Mouse (Mus musculus) limb, embryonic 11.5 days (tissue): ENCODE data around the gene Synpo2l. TPM values are rescaled to one million over a fixed set of nuclear protein-coding genes. Genes with fewer than 3 reads are reported as not detected.

ENCODE experiments used
- ATAC-seq: fragments of 200-750 bp; cut with Nextera tagmentation; 2 replicates; pipeline ENCODE4 v1.8.0; 2017; ENCODE audit warnings: low read depth; ENCODE audit not compliant: insufficient number of reproducible peaks, low FRiP score, low TSS enrichment
- DNase-seq: peaks from one replicate; pipeline ENCODE4 v3.0.0-alpha.2; 2015; ENCODE audit warnings: low spot score
- H3K27ac ChIP-seq: fragments of 300-500 bp; sonication (generic); replicated peaks from 2 replicates; pipeline ENCODE4 v1.5.1; 2014; ENCODE audit warnings: low read depth, mild to moderate bottlenecking, low read length
- H3K27me3 ChIP-seq: fragments of 300-500 bp; sonication (generic); 2 replicates; pipeline ENCODE4 v1.6.1; 2014; ENCODE audit warnings: mild to moderate bottlenecking, low read length, mixed read lengths; ENCODE audit not compliant: control insufficient read depth, insufficient read depth
- H3K36me3 ChIP-seq: fragments of 300-500 bp; sonication (generic); 2 replicates; pipeline ENCODE4 v1.6.1; 2014; ENCODE audit warnings: mild to moderate bottlenecking, low read length, moderate library complexity, mixed read lengths; ENCODE audit not compliant: control insufficient read depth, insufficient read depth
- H3K4me1 ChIP-seq: fragments of 300-500 bp; sonication (generic); 2 replicates; pipeline ENCODE4 v1.6.1; 2014; ENCODE audit warnings: low read length, mixed read lengths; ENCODE audit not compliant: control insufficient read depth, insufficient read depth
- H3K4me2 ChIP-seq: fragments of 300-500 bp; sonication (generic); 2 replicates; pipeline ENCODE4 v1.6.1; 2014; ENCODE audit warnings: low read depth, mild to moderate bottlenecking, moderate library complexity; ENCODE audit not compliant: severe bottlenecking
- H3K4me3 ChIP-seq: fragments of 300-500 bp; sonication (generic); 2 replicates; pipeline ENCODE4 v1.5.1; 2014; ENCODE audit warnings: low read depth, low read length
- H3K9ac ChIP-seq: fragments of 300-500 bp; sonication (generic); 2 replicates; pipeline ENCODE4 v1.6.1; 2014; ENCODE audit warnings: mild to moderate bottlenecking, low read length
- H3K9me3 ChIP-seq: fragments of 300-500 bp; sonication (generic); 2 replicates; pipeline ENCODE4 v1.6.1; 2016; ENCODE audit warnings: low read length; ENCODE audit not compliant: control insufficient read depth
- WGBS: fragments of 180-500 bp; shearing (Covaris S2); extraction: QIAGEN DNeasy Blood & Tissue Kit; methylation state at CpG from one replicate; pipeline ENCODE4 v1.1.7; 2014; 5-methylcytosine and 5-hydroxymethylcytosine counted together
- polyA plus RNA-seq: library from polyadenylated mRNA; unstranded; fragments of >200 nt; fragmentation: Nextera tagmentation; extraction: Ambion mirVana; gene quantifications from 2 replicates; pipeline ENCODE4 v1.2.1, GENCODE M21; 2014

The Synpo2l gene
- polyA plus RNA-seq, 1 experiment from 2014 or later, result 4.8 TPM

DNA sequence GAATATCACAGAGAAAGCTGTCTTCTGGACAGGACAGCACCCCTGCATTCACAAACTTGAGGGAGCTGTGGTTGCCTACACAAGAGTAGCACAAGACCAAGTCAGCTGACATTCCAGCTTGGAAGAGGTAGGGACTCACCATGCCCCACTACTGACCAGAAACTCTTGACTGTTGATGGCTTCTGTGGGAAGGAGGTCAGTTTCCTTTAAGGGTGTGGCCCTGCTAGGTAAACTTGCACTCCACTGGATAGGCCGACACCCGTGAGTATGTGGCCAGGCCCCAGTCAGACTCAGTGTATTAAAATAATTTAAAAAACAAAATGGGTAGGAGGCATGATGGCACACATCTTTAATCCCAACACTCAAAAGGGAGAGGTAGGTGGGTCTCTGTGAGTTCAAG is 32.6 kb downstream of the Synpo2l start:
- ATAC-seq (no peak), DNase-seq (no peak)
- no peak overlapping the region for H3K9ac ChIP-seq
- H3K9me3 ChIP-seq, result no peaks in the 10 kb centered on the region
- no peaks in the 10 kb centered on the region for H3K27me3 ChIP-seq
- no peak overlapping the region for H3K4me2 ChIP-seq
- no peak overlapping the region for H3K4me3 ChIP-seq
- peaks cover 3% of the 10 kb centered on the region; the same call in 1 of the 2 replicates for H3K4me1 ChIP-seq
- no peak overlapping the region for H3K27ac ChIP-seq
- 95% methylated on average over 2 of the region's 2 CpGs for WGBS
- no peaks in the 10 kb centered on the region for H3K36me3 ChIP-seq

DNA sequence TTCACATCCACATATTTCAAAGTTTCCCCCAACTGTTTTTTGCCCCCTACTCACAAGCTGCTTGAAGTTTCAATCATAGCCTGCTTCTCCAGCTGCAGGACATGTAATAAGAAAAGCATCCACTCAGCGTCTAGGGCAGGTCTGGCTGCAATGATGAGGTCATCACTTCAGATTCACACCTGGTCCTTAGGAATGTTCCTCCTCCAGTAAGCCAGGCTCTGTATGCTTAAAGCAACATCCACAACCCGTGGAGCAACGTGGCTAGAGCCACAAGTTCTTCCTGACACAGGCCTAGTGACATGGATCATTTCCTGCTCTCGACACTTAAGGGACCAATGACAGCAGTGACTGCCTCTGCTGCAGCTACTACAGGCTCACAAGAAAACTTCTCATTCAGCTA is 36.9 kb downstream of the Synpo2l start:
- H3K4me1 ChIP-seq, result no peaks in the 10 kb centered on the region
- H3K4me3 ChIP-seq, result no peak overlapping the region
- WGBS, result 56% methylated on average over 4 of the region's 4 CpGs
- no peak overlapping the region for H3K9ac ChIP-seq
- H3K36me3 ChIP-seq, result no peaks in the 10 kb centered on the region
- DNase-seq (no peak), ATAC-seq (no peak)
- no peak overlapping the region for H3K4me2 ChIP-seq
- H3K9me3 ChIP-seq, result no peaks in the 10 kb centered on the region
- H3K27me3 ChIP-seq, result no peaks in the 10 kb centered on the region
- H3K27ac ChIP-seq, result no peak overlapping the region

DNA sequence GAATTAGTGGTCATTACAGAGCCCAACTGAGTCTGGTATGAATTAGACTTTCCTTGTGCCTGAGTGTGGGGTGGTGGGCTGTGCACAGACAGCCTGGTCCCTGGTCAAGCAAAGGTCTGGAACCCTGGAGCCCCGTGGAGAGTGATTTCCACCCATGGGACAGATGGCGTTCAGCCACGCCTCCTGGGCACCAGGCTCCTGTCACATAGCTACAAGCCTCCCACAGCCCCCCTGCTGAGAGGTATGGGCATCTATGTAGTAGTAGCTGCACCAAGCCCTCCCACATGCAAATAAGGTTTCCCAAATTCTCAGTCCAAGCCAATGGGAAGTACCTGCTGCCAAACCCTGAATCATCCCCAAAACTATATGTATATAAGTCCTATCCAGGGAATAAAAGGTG is 41.2 kb downstream of the Synpo2l start:
- H3K27me3 ChIP-seq, result no peaks in the 10 kb centered on the region

DNA sequence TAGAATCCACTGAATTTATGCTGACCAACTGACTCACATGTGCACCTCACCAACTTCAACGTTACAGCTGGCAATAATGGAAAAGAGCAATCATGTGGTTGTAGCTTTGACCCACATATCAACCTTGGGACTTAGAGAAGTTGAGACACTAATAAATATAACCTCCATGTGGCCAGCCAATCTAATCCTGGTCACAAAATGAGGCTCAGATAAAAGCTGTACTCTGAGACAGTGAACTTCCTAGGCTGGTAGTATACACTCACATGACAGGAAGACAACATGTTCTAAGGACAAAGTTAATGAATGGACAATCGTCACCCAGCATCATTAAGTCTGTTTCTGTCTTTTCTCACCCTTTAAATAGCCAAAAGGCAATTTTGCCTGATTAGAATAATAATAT is 41.7 kb downstream of the Synpo2l start:
- DNase-seq (no peak), ATAC-seq (no peak)
- no peak overlapping the region for H3K4me2 ChIP-seq
- H3K27ac ChIP-seq, result no peak overlapping the region
- H3K9ac ChIP-seq, result no peak overlapping the region
- 70% methylated on average over 2 of the region's 2 CpGs for WGBS
- no peaks in the 10 kb centered on the region for H3K27me3 ChIP-seq
- H3K36me3 ChIP-seq, result no peaks in the 10 kb centered on the region
- H3K4me1 ChIP-seq, result no peaks in the 10 kb centered on the region
- H3K9me3 ChIP-seq, result no peaks in the 10 kb centered on the region
- H3K4me3 ChIP-seq, result no peak overlapping the region

More for the DNA sequence above, 41.2 kb downstream of the Synpo2l start:
- Histone ChIP-seq H3K4me2 (no peak overlapping the region), H3K9ac (no peak overlapping the region), H3K36me3 (no peaks in the 10 kb centered on the region), H3K4me1 (no peaks in the 10 kb centered on the region), H3K27ac (no peak overlapping the region), H3K4me3 (no peak overlapping the region), H3K9me3 (no peaks in the 10 kb centered on the region)
- no peak for ATAC-seq
- no peak for DNase-seq
- 55% methylated on average over 3 of the region's 3 CpGs for WGBS

DNA sequence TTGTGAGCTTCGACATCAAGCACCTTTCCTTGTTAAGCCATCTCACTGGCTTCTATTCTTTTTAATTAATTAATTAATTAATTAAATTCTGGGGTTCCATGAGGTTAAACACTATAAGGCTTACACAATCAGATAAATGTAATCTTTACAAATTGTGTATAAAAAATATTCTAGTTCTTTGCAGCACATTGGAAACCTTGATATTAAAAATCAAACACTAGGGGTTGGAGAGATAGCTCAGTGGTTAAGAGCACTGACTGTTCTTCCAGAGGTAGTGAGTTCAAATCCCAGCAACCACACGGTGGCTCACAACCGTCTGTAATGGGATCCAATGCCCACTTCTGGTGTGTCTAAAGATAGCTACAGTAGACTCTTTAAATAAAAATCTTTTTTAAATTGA is 45.2 kb downstream of the Synpo2l start:
- WGBS, result 96% methylated on average over 3 of the region's 3 CpGs
- no peaks in the 10 kb centered on the region for H3K27me3 ChIP-seq

DNA sequence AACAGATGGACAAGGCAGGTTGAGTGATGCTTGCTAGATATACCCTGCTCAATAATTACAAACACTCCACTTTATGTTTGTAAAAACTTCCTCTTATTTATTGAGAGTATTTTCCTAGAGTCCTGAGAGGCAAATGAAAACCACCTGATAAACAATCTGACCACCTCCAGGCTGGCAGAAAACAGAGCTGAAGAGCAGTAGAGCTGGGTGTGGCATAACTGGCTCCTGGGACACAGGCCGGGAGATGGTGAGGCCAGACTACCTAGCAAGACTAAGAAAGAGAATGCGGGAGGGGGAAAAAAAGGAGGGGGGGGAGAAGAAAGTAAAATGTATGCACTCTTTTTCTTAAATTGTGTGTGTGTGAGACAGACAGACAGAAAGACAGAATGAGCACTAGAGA is 45.7 kb downstream of the Synpo2l start:
- ATAC-seq (no peak), DNase-seq (no peak)
- no peak overlapping the region for H3K9ac ChIP-seq
- no peak overlapping the region for H3K27ac ChIP-seq
- no peaks in the 10 kb centered on the region for H3K4me1 ChIP-seq
- H3K4me2 ChIP-seq, result no peak overlapping the region
- WGBS, result 91% methylated on average over 2 of the region's 2 CpGs
- no peaks in the 10 kb centered on the region for H3K9me3 ChIP-seq
- H3K4me3 ChIP-seq, result no peak overlapping the region
- H3K27me3 ChIP-seq, result no peaks in the 10 kb centered on the region
- H3K36me3 ChIP-seq, result no peaks in the 10 kb centered on the region

More for the DNA sequence above, 45.2 kb downstream of the Synpo2l start:
- Histone ChIP-seq H3K4me3 (no peak overlapping the region), H3K4me2 (no peak overlapping the region), H3K36me3 (no peaks in the 10 kb centered on the region), H3K9me3 (no peaks in the 10 kb centered on the region), H3K27ac (no peak overlapping the region), H3K4me1 (no peaks in the 10 kb centered on the region), H3K9ac (no peak overlapping the region)
- DNase-seq, result no peak
- ATAC-seq, result no peak

DNA sequence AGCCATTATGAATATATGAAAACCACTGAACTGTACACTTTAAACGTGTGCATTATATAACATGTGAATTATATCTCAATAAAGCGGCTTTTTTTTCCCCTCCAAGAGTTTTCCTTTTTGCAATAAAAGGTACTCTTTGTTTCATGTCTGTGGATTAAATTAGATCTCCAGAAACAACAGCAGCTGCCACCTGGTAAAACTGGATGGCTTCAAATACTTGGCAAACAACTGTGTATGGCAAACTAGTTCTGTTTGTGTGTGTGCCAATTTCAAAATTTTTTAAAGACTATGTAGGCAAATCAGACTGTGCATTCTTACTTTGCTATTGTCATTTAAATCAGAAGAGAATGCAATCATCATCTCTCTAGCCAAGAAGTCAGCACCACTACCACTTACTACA is 46.3 kb downstream of the Synpo2l start:
- ATAC-seq, result no peak
- Histone ChIP-seq H3K4me2 (no peak overlapping the region), H3K9me3 (no peaks in the 10 kb centered on the region), H3K4me1 (no peaks in the 10 kb centered on the region), H3K27me3 (no peaks in the 10 kb centered on the region), H3K27ac (no peak overlapping the region), H3K36me3 (no peaks in the 10 kb centered on the region), H3K4me3 (no peak overlapping the region), H3K9ac (no peak overlapping the region)
- DNase-seq, result no peak
- WGBS, result 83% methylated on average over 2 of the region's 2 CpGs

DNA sequence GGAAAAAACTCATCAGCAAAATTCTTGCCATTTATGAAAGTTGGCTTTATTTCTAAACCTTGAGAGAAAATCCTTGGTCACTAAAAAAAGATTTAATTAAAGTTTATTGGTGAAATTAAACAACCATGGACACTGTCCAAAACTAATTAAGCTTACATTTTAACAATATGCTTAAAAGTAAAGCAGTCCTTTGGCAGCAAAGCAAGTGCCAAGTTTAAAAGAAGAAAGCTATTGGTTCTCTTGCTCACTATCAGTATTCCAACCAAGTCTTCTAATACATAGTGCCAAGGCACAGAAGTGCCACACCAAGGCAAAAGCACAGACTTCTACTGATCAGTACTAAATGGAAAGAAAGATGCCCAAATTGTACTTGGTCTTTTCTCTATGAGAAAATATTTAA is 49.0 kb downstream of the Synpo2l start:
- H3K27me3 ChIP-seq, result no peaks in the 10 kb centered on the region
- no peak overlapping the region for H3K4me3 ChIP-seq
- no peak overlapping the region for H3K4me2 ChIP-seq
- H3K27ac ChIP-seq, result no peak overlapping the region
- H3K36me3 ChIP-seq, result no peaks in the 10 kb centered on the region
- H3K4me1 ChIP-seq, result no peaks in the 10 kb centered on the region
- H3K9me3 ChIP-seq, result no peaks in the 10 kb centered on the region
- DNase-seq, result no peak
- no peak for ATAC-seq
- H3K9ac ChIP-seq, result no peak overlapping the region

DNA sequence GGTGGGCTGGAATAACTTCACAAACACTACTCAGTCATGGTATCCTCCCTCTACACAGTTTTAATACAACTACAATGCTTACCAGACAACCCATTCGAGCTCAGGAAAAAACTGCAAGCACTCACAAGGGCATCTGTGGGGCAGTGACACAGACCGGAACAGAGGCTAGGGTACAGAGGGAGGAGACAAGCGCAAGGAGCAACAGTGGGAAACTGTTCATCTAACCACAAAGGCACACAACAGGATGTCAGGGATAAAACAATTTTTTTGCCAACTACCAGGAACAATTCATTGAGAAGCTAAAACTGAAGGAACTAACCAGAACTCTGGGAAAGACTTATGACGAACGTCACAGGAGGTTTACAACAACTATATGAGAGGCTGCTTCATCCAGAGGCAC is 49.9 kb downstream of the Synpo2l start:
- H3K9me3 ChIP-seq, result no peaks in the 10 kb centered on the region
- H3K4me2 ChIP-seq, result no peak overlapping the region
- 89% methylated on average over 5 of the region's 5 CpGs for WGBS
- no peaks in the 10 kb centered on the region for H3K4me1 ChIP-seq
- no peak overlapping the region for H3K4me3 ChIP-seq
- H3K27me3 ChIP-seq, result no peaks in the 10 kb centered on the region
- H3K27ac ChIP-seq, result no peak overlapping the region
- ATAC-seq (no peak), DNase-seq (no peak)
- no peaks in the 10 kb centered on the region for H3K36me3 ChIP-seq
- no peak overlapping the region for H3K9ac ChIP-seq
